Mouse (Mus musculus) thymus, adult 2 months (tissue): ENCODE data around the gene Ocrl.

Experiments
- CTCF ChIP-seq: fragments of 200-500 bp; IDR thresholded peaks from 2 replicates; pipeline ENCODE4 v1.5.1; 2012; ENCODE audit warnings: mild to moderate bottlenecking, control low read depth, low read length, moderate library complexity, borderline replicate concordance; ENCODE audit not compliant: control insufficient read depth, poor library complexity, insufficient read depth; ENCODE audit errors: extremely low read depth
- POLR2A ChIP-seq: fragments of 200-500 bp; IDR thresholded peaks from 2 replicates; pipeline ENCODE4 v1.6.1; 2012; ENCODE audit warnings: mild to moderate bottlenecking, low read length, control low read depth, moderate library complexity; ENCODE audit not compliant: control insufficient read depth, poor library complexity, insufficient read depth; ENCODE audit errors: extremely low read depth

GRCm38 (mm10) chrX:47977078-47977477 is 64.9 kb downstream of the Ocrl start:
- no peak for TF ChIP-seq POLR2A
- TF ChIP-seq CTCF: no peak
